Mouse (Mus musculus) C2C12 (cell line): Measurements from ENCODE around the gene Cdk14.

Source experiments
- CEBPB ChIP-seq: IDR thresholded peaks from one replicate; pipeline ENCODE4 v1.6.1; 2011; ENCODE audit warnings: low read depth, mild to moderate bottlenecking, control low read depth, moderate library complexity
- CTCF ChIP-seq: IDR thresholded peaks from one replicate; pipeline ENCODE4 v1.5.1; 2011; ENCODE audit not compliant: control insufficient read depth, insufficient read depth, insufficient read length
- MYOD1 ChIP-seq: IDR thresholded peaks from one replicate; pipeline ENCODE4 v1.6.1; 2011; ENCODE audit warnings: low read depth; ENCODE audit not compliant: control insufficient read depth, insufficient read length
- MYOG ChIP-seq: IDR thresholded peaks from one replicate; pipeline ENCODE4 v1.6.1; 2011; ENCODE audit not compliant: control insufficient read depth, insufficient read length; ENCODE audit errors: extremely low read depth
- USF1 ChIP-seq: IDR thresholded peaks from one replicate; pipeline ENCODE4 v1.6.1; 2011; ENCODE audit warnings: low read depth, mild to moderate bottlenecking, control low read depth, moderate library complexity

- TF ChIP-seq CTCF (no peak), CEBPB (no peak), MYOG (no peak), USF1 (no peak), MYOD1 (no peak)
Measured at GRCm38 (mm10) chr5:4853503-4853902, 566.6 kb downstream of the Cdk14 start.
